Mouse (Mus musculus) forebrain, embryonic 15.5 days (tissue): ENCODE measurements around the gene Cnst. TPM values are rescaled to one million over a fixed set of nuclear protein-coding genes. Genes with fewer than 3 reads are reported as not detected.

Experiments used
- ATAC-seq: fragments of 200-750 bp; cut with Nextera tagmentation; replicated peaks from 2 replicates; pipeline ENCODE4 v1.8.0; 2017; ENCODE audit warnings: mild to moderate bottlenecking, moderate TSS enrichment, moderate library complexity
- H3K27ac ChIP-seq: fragments of 300-500 bp; sonication (generic); replicated peaks from 2 replicates; pipeline ENCODE4 v1.5.1; 2015; ENCODE audit warnings: mild to moderate bottlenecking, inconsistent platforms
- H3K27me3 ChIP-seq: fragments of 300-500 bp; sonication (generic); 2 replicates; pipeline ENCODE4 v1.6.1; 2015; ENCODE audit warnings: inconsistent platforms
- H3K36me3 ChIP-seq: fragments of 300-500 bp; sonication (generic); 2 replicates; pipeline ENCODE4 v1.6.1; 2015; ENCODE audit warnings: mild to moderate bottlenecking, inconsistent platforms
- H3K4me1 ChIP-seq: fragments of 300-500 bp; sonication (generic); 2 replicates; pipeline ENCODE4 v1.6.1; 2015; ENCODE audit warnings: inconsistent platforms
- H3K4me2 ChIP-seq: fragments of 300-500 bp; sonication (generic); replicated peaks from 2 replicates; pipeline ENCODE4 v1.6.1; 2015; ENCODE audit warnings: mild to moderate bottlenecking, inconsistent platforms
- H3K4me3 ChIP-seq: fragments of 300-500 bp; sonication (generic); 2 replicates; pipeline ENCODE4 v1.5.1; 2015; ENCODE audit warnings: mild to moderate bottlenecking, inconsistent platforms
- H3K9ac ChIP-seq: fragments of 300-500 bp; sonication (generic); replicated peaks from 2 replicates; pipeline ENCODE4 v1.6.1; 2015; ENCODE audit warnings: mild to moderate bottlenecking, inconsistent platforms
- H3K9me3 ChIP-seq: fragments of 300-500 bp; sonication (generic); 2 replicates; pipeline ENCODE4 v1.6.1; 2016; ENCODE audit warnings: inconsistent platforms
- WGBS: fragments of 180-500 bp; shearing (Covaris S2); methylation state at CpG from one replicate; pipeline ENCODE4 v1.1.7; 2015; ENCODE audit warnings: mixed read lengths; 5-methylcytosine and 5-hydroxymethylcytosine counted together
- polyA plus RNA-seq: library from polyadenylated mRNA; unstranded; fragments of >200 nt; fragmentation: Nextera tagmentation; extraction: Ambion mirVana; gene quantifications from 2 replicates; pipeline ENCODE4 v1.2.1, GENCODE M21; 2015

The Cnst gene
- polyA plus RNA-seq, 1 experiment from 2014 or later, result 32.1 TPM

DNA sequence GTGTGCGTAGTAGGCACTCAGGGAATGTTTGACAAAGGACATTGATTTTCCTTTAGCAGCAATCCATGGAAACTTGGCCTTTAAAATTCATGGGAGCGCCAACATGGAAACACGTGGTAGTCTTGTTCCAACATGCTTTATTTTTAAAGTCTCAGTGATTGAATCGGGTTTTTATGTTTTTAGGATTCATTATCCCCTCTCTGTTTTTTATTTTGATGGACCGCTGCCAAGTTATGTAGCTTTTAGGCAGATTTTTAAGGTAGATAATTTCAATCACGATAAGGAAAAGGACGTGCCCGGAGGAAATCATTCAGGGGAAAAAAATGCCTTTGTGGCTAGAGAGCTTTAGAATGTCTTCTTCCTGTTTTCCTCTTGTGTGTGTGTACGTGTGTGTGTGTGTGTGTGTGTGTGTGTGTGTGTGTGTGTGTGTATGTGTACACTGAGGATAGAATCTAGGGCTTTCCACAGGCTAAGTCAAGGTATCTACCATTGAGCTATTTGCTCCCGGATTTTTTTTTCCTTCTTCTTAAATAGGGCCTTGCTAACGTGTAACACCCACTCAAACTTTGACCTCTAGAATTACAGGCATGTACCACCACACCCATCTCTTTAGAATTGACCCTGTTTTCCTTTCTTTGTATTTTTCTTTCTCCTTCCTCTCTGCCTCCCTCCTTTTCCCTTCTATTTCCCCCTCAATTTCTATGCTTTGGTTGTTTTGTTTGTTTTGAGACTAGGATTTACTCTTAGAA is 13.4 kb downstream of the Cnst start:
- H3K4me3 ChIP-seq, result no peak overlapping the region
- H3K4me1 ChIP-seq, result no peaks in the 10 kb centered on the region
- H3K27me3 ChIP-seq, result no peaks in the 10 kb centered on the region
- no peak for ATAC-seq
- no peaks in the 10 kb centered on the region for H3K36me3 ChIP-seq
- H3K9ac ChIP-seq, result no peak overlapping the region
- H3K4me2 ChIP-seq, result no peak overlapping the region
- H3K27ac ChIP-seq, result no peak overlapping the region
- H3K9me3 ChIP-seq, result no peaks in the 10 kb centered on the region
- WGBS, result 76% methylated on average over 11 of the region's 11 CpGs

DNA sequence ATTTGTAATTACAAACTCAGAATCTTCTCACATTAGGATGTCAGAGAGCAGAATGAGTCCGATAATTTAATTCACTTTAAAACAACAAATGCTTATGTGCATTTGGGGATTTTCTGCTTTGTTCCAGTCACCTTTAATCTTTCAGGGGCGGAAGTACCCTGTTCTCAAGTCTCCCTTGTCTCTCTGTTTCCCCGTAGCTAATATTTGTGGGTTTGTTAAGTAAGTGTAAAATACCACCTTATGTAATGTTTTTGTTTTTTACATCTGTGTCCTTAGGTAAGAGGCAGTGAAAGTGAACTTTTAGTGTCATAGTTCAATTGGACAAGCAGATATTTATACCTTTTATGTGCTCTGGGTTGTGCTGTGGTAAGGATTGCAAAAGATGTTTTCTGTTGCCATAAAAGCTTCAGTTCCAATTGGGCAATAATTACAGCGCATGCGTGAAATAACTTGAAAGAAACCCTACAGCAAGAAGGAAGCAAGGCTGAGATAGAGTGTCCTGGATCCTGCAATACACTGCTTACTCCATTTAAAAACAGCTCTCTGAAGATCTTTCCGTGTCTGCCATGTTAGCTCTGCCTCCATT is 14.8 kb downstream of the Cnst start:
- Histone ChIP-seq H3K36me3 (no peaks in the 10 kb centered on the region), H3K9me3 (no peaks in the 10 kb centered on the region), H3K27me3 (no peaks in the 10 kb centered on the region), H3K4me2 (no peak overlapping the region), H3K4me1 (no peaks in the 10 kb centered on the region), H3K9ac (no peak overlapping the region), H3K4me3 (no peak overlapping the region), H3K27ac (no peak overlapping the region)
- WGBS, result 92% methylated on average over 6 of the region's 6 CpGs
- no peak for ATAC-seq

DNA sequence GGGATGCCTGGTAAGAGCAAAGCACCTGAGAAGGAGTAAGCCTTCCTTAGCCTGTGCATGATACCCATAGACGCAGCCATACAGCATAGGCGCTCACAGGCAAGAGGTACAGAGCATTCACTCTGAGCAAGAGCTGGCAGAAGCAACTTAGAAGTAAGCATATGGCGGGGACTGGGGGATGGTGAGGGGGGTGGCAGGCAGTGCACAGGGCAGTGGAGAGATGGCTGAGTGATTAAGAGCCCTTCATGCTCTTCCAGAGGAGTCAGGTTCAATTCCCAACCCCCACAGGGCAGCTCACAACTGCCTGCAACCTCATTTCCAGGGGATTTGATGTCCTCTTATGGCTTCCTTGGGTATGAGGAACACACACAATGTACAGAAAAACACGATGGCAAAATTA is 17.0 kb downstream of the Cnst start:
- Histone ChIP-seq H3K27ac (no peak overlapping the region), H3K4me3 (no peak overlapping the region), H3K36me3 (no peaks in the 10 kb centered on the region), H3K4me1 (peaks cover 6% of the 10 kb centered on the region), H3K9ac (no peak overlapping the region), H3K27me3 (no peaks in the 10 kb centered on the region), H3K9me3 (no peaks in the 10 kb centered on the region), H3K4me2 (no peak overlapping the region)
- 81% methylated on average over 4 of the region's 4 CpGs for WGBS
- ATAC-seq, result no peak

DNA sequence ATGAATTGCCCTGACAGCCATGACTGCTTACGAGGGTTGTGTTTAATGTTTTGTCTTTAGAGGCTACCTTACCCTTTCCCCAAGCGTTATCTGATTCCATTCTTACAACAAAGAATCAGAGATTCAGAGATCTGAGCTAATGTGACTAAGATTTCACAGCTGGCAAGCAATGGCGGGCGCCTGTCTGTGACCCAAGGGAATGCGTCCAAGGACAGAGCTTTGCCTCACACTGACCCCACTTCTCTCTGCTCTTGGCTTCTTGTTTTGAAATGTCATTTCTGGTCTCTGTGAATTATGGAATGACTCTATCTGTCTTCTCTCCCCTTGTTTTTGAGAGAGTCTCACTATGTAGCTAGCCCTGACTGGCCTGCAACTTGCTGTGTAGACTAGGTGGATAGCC is 17.8 kb downstream of the Cnst start:
- WGBS, result 93% methylated on average over 5 of the region's 5 CpGs
- Histone ChIP-seq H3K27ac (no peak overlapping the region), H3K9me3 (no peaks in the 10 kb centered on the region)

DNA sequence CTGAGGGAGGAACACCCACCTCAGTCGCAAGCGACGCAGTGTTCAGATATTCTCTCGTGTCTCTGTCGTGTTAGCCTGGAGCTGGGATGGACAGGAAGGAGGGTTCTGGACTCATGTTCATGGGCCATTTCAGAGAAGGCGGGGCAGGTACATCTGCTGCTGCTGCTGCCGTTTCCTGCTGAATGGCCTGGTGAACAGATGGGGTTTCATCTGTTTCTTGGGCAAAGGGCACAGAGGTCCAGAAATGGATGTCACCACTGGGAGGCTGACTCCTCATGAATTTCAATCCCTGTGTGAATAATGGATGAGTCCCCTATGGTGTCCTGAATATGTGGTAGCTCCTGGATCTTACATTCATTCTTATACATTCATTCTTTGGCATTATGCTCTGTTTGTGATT is 21.4 kb downstream of the Cnst start:
- Histone ChIP-seq H3K4me1 (peaks cover 8% of the 10 kb centered on the region), H3K4me3 (no peak overlapping the region), H3K9me3 (no peaks in the 10 kb centered on the region), H3K27me3 (no peaks in the 10 kb centered on the region), H3K27ac (no peak overlapping the region), H3K4me2 (no peak overlapping the region), H3K36me3 (no peaks in the 10 kb centered on the region), H3K9ac (no peak overlapping the region)
- no peak for ATAC-seq
- WGBS, result 71% methylated on average over 7 of the region's 7 CpGs

More for the DNA sequence above, 17.8 kb downstream of the Cnst start:
- Histone ChIP-seq H3K4me1 (peaks cover 6% of the 10 kb centered on the region), H3K36me3 (no peaks in the 10 kb centered on the region), H3K27me3 (no peaks in the 10 kb centered on the region), H3K9ac (no peak overlapping the region), H3K4me2 (no peak overlapping the region), H3K4me3 (no peak overlapping the region)
- no peak for ATAC-seq

DNA sequence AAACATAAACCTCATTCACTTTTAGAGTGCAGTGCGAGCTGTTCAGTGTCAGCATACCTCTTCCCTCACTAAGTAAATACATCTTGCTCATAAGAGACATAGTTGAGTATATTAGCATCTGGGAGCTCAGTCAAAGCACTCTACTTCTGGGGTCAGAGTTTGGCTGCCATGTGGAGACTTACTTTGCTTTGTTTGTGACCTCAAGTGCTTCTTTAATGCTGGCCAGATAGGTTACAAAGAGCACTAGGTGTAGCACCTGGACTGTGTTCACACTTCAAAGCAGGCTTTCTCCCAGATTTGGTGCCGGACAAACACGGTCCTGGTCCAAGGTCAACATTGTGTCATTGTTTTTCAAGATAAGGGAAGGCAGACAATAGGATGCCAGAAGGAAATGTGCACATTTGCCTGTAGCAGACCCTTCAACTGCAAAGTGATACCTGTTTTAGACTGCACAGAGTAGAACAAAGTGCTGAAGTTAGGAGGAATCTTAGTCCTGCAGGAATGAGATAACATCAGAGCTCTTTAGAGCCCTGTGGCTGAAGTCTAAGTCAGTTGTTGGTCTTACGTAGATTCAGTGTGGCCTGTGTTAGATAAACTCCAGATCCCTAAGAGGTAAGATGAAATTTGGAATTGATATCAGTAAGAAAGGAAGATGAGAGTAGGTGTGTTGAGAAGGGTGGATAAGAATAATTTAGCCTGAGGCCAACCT is 22.7 kb downstream of the Cnst start:
- 93% methylated on average over 4 of the region's 4 CpGs for WGBS
- ATAC-seq, result no peak
- H3K9me3 ChIP-seq, result no peaks in the 10 kb centered on the region

DNA sequence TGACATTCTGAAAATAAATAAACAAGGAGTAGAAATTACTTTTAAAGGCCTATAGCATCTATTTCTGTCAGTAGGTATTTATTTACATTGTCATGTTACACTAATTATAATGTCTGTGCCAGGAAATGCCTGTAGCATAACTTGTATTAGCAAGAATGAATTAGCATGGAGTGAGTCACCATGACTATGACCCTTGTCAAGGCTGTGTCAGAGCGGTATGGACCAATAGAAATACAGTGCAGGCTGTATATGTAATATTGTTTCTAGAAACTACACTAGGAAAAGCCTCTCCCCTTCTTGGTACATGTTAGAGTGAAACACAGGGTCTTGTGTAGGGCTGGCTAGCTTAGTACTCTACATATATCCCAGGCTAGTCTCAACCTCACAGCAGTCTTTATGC is 24.3 kb downstream of the Cnst start:
- 98% methylated on average over 1 of the region's 1 CpGs for WGBS
- peak overlapping the region; percentile 3; the same call in 1 of the 2 replicates for H3K27ac ChIP-seq

More for the DNA sequence above, 22.7 kb downstream of the Cnst start:
- H3K4me2 ChIP-seq, result no peak overlapping the region
- H3K27ac ChIP-seq, result no peak overlapping the region
- no peaks in the 10 kb centered on the region for H3K36me3 ChIP-seq
- peaks cover 8% of the 10 kb centered on the region for H3K4me1 ChIP-seq
- H3K27me3 ChIP-seq, result no peaks in the 10 kb centered on the region
- no peak overlapping the region for H3K4me3 ChIP-seq
- no peak overlapping the region for H3K9ac ChIP-seq

DNA sequence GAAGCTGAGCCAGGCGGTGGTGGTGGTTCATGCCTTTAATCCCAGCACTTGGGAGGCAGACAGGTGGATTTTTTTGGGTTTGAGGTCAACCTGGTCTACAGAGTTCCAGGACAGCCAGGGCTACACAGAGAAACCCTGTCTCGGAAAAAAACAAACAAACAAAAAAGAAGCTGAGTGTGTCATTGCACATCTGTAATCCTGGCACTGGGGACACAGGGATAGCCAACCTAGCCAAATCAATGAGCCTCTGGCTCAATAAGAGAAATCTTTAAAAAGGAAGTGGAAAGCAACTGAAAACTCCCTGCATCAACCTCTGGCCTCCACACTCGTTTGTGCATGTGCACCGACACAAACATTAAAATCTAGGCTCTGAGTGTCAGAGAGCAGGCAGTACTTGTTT is 25.5 kb downstream of the Cnst start:
- H3K9me3 ChIP-seq, result no peaks in the 10 kb centered on the region
- peaks cover 8% of the 10 kb centered on the region for H3K4me1 ChIP-seq
- 88% methylated on average over 4 of the region's 4 CpGs for WGBS
- no peak overlapping the region for H3K4me2 ChIP-seq
- no peak for ATAC-seq
- no peak overlapping the region for H3K27ac ChIP-seq
- no peak overlapping the region for H3K4me3 ChIP-seq
- no peak overlapping the region for H3K9ac ChIP-seq
- H3K27me3 ChIP-seq, result no peaks in the 10 kb centered on the region
- H3K36me3 ChIP-seq, result no peaks in the 10 kb centered on the region

More for the DNA sequence above, 24.3 kb downstream of the Cnst start:
- no peak overlapping the region for H3K4me3 ChIP-seq
- no peak overlapping the region for H3K9ac ChIP-seq
- no peak overlapping the region for H3K4me2 ChIP-seq
- H3K4me1 ChIP-seq, result peaks cover 8% of the 10 kb centered on the region
- no peaks in the 10 kb centered on the region for H3K36me3 ChIP-seq
- no peak for ATAC-seq
- no peaks in the 10 kb centered on the region for H3K9me3 ChIP-seq
- H3K27me3 ChIP-seq, result no peaks in the 10 kb centered on the region

DNA sequence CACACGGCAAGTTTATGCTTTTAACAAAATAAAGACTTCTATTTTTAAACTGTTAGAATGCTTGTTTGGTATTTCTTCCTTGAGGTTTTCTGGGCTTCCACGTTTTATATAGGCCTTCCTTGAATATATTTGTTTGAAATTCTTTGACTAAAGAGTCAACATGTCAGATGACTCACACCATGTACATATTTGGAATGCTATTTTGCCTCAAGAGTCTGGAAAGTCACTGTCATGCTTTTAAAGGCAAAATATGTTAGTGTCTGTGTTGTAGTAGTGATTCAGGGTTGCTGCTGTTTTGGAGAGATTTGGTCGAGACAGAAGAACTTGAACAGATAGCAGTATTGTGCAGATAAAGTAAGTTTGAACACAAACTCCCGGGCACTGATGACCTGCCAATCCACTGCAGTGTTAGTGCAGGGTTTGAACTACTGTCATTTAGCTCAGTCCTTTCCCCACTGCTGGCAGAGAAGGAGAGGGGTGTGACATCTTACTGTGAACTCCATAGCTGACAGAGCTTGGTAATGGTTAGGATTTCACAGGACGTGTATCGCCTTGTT is 27.6 kb downstream of the Cnst start:
- 85% methylated on average over 6 of the region's 6 CpGs for WGBS
- Histone ChIP-seq H3K9me3 (no peaks in the 10 kb centered on the region), H3K4me1 (0 out of 2 replicates have a peak, but pooled peaks cover 2% of the 10 kb centered on the region), H3K36me3 (no peaks in the 10 kb centered on the region), H3K4me2 (no peak overlapping the region), H3K4me3 (no peak overlapping the region), H3K9ac (no peak overlapping the region), H3K27ac (no peak overlapping the region), H3K27me3 (no peaks in the 10 kb centered on the region)
- ATAC-seq, result no peak

DNA sequence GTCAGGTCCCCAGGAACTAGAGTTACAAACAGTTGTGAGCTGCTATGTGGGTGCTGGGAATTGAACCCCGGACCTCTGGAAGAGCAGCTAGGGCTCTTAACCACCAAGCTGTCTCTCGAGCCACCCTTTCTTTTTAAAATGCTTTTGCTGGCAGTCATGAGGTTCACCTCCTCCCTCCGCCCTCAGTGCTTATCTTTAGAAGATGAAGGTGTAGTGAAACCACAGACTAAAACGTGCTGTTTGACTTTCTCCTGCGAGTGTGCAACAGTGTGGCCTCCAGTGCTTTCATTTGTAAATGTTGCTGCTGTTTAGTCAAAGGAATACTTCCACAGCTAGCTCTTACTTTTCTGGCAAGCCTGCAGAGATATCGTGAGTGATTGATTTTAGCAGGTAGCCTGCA is 32.5 kb downstream of the Cnst start:
- H3K4me3 ChIP-seq, result no peak overlapping the region
- 0 out of 2 replicates have a peak, but pooled peaks cover 2% of the 10 kb centered on the region for H3K36me3 ChIP-seq
- H3K27me3 ChIP-seq, result no peaks in the 10 kb centered on the region
- H3K9me3 ChIP-seq, result no peaks in the 10 kb centered on the region
- H3K27ac ChIP-seq, result no peak overlapping the region
- no peak for ATAC-seq
- H3K4me2 ChIP-seq, result no peak overlapping the region
- H3K4me1 ChIP-seq, result peaks cover 17% of the 10 kb centered on the region
- 75% methylated on average over 6 of the region's 6 CpGs for WGBS
- H3K9ac ChIP-seq, result no peak overlapping the region

DNA sequence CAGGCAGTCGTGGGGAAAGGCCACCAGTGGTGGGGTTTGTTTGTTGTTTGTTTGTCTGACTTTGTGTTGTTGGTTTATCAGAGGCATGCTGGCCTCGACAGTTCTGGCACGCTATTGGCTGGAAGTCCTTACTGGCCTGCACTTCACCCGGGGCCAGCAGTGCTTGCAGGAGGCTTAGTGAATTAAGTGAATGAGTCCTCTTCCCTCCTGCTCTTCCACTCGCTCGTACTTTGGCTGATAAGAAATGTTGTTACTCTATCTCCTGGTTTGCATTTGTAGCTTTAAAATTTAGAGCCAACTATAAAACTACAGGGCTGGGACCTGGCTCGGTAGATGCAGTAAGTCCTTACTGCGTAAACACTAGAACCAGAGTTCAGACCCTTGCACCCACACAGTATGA is 34.0 kb downstream of the Cnst start:
- H3K4me2 ChIP-seq, result no peak overlapping the region
- H3K9ac ChIP-seq, result no peak overlapping the region
- H3K36me3 ChIP-seq, result 0 out of 2 replicates have a peak, but pooled peaks cover 2% of the 10 kb centered on the region
- no peaks in the 10 kb centered on the region for H3K27me3 ChIP-seq
- H3K27ac ChIP-seq, result no peak overlapping the region
- 83% methylated on average over 8 of the region's 8 CpGs for WGBS
- H3K4me1 ChIP-seq, result peaks cover 17% of the 10 kb centered on the region
- no peaks in the 10 kb centered on the region for H3K9me3 ChIP-seq
- ATAC-seq, result no peak
- no peak overlapping the region for H3K4me3 ChIP-seq

DNA sequence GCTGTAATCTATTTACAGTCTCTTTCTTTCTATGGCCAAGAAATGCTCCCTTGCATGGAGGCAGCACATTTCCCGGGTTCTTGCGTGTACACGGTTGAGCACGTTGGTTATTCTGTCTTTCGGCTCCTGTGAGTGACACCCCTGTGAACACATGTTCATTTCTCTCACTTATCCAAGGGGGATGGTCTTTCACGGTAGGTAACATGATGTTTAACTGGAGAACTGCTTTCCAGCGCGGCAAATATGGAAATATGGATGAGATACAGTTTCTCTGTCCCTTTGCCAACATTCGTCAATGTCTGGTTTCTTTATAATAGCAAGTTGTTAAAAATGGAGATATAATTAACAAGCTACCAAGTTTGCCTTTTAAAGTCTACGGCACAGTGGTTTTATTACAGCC is 35.3 kb downstream of the Cnst start:
- peaks cover 20% of the 10 kb centered on the region for H3K4me1 ChIP-seq
- H3K27me3 ChIP-seq, result no peaks in the 10 kb centered on the region
- 58% methylated on average over 10 of the region's 10 CpGs for WGBS
- no peak overlapping the region for H3K4me3 ChIP-seq
- 0 out of 2 replicates have a peak, but pooled peaks cover 2% of the 10 kb centered on the region for H3K36me3 ChIP-seq
- no peaks in the 10 kb centered on the region for H3K9me3 ChIP-seq
- no peak overlapping the region for H3K4me2 ChIP-seq
- peak overlapping the region; percentile 63 for H3K27ac ChIP-seq
- no peak overlapping the region for H3K9ac ChIP-seq
- peak; percentile 49 for ATAC-seq
